Mouse (Mus musculus): ENCODE results near the gene Nkx1-2. TPM values are rescaled to one million over a fixed set of nuclear protein-coding genes. Genes with fewer than 3 reads are reported as not detected.

Nkx1-2 gene
- polyA plus RNA-seq (2012; rRNA removed) = 0.05 TPM in 1 of 2 replicates, not detected in the other

- no peak for DNase-seq (ENCODE audit: low read depth)
These were observed at the start of gene Nkx1-2 for GRCm38 (mm10) chr7:132599071-132599975. Nkx1-2 (minus strand) TSS chr7:132599637.

GRCm38 (mm10) chr7:132646514-132646913, 47.1 kb upstream of the Nkx1-2 start:
- DNase-seq (ENCODE audit: low read depth) = no peak

- DNase-seq (ENCODE audit: low read depth) = no peak
These were observed 45.3 kb upstream of the Nkx1-2 start for GRCm38 (mm10) chr7:132644605-132645279.

- DNase-seq (ENCODE audit: low read depth) = no peak
These were observed 42.2 kb upstream of the Nkx1-2 start for GRCm38 (mm10) chr7:132641606-132642005.

- no peak for DNase-seq (ENCODE audit: low read depth)
These were observed 41.5 kb upstream of the Nkx1-2 start for GRCm38 (mm10) chr7:132640946-132641345.

GRCm38 (mm10) chr7:132638446-132639087, 39.1 kb upstream of the Nkx1-2 start:
- DNase-seq (ENCODE audit: low read depth) = no peak

- DNase-seq (ENCODE audit: low read depth) = no peak
These were observed 37.9 kb upstream of the Nkx1-2 start for GRCm38 (mm10) chr7:132637292-132637691.

- DNase-seq (ENCODE audit: low read depth) = no peak
These were observed 31.9 kb upstream of the Nkx1-2 start for GRCm38 (mm10) chr7:132631313-132631712.

GRCm38 (mm10) chr7:132627448-132627847, 28.0 kb upstream of the Nkx1-2 start:
- no peak for DNase-seq (ENCODE audit: low read depth)

- DNase-seq (ENCODE audit: low read depth) = no peak
These were observed 26.7 kb upstream of the Nkx1-2 start for GRCm38 (mm10) chr7:132626174-132626573.

- DNase-seq (ENCODE audit: low read depth) = no peak
These were observed 24.7 kb upstream of the Nkx1-2 start for GRCm38 (mm10) chr7:132624161-132624560.

GRCm38 (mm10) chr7:132619975-132620918, 20.8 kb upstream of the Nkx1-2 start:
- no peak for DNase-seq (ENCODE audit: low read depth)

GRCm38 (mm10) chr7:132619549-132619948, 20.1 kb upstream of the Nkx1-2 start:
- no peak for DNase-seq (ENCODE audit: low read depth)

- DNase-seq (ENCODE audit: low read depth) = no peak
These were observed 17.7 kb upstream of the Nkx1-2 start for GRCm38 (mm10) chr7:132617021-132617564.

GRCm38 (mm10) chr7:132616391-132616790, 17.0 kb upstream of the Nkx1-2 start:
- DNase-seq (ENCODE audit: low read depth) = no peak

GRCm38 (mm10) chr7:132615346-132615745, 15.9 kb upstream of the Nkx1-2 start:
- DNase-seq (ENCODE audit: low read depth) = no peak

- DNase-seq (ENCODE audit: low read depth) = no peak
These were observed 12.1 kb upstream of the Nkx1-2 start for GRCm38 (mm10) chr7:132611530-132611929.

- no peak for DNase-seq (ENCODE audit: low read depth)
These were observed 11.3 kb upstream of the Nkx1-2 start, which contains the start of gene Lhpp for GRCm38 (mm10) chr7:132610468-132611318. Lhpp (plus strand) TSS chr7:132610638.

- DNase-seq (ENCODE audit: low read depth) = no peak
These were observed 9.0 kb upstream of the Nkx1-2 start for GRCm38 (mm10) chr7:132608316-132609020.
